ENCODE assay signal across 19 mouse cellular contexts in genomic region chr9:40424874-40425273, GRCm38 (mm10).
"Had no signal": no experiment of that assay in that cellular context is flagged by ENCODE, and none has a peak within 500 bp of the region (broad histone marks: within the 10 kb centered on the region; RNA-seq: fewer than 3 reads in every experiment).

No protein-coding gene starts in this region.

- H3K36me3 ChIP-seq: lung, embryonic 15.5 days; midbrain, embryonic 10.5 days; midbrain, embryonic 12.5 days; neural tube, embryonic 13.5 days; neural tube, embryonic 15.5 days had no signal

- H3K27ac ChIP-seq: lung, embryonic 15.5 days; midbrain, embryonic 10.5 days; midbrain, embryonic 12.5 days; neural tube, embryonic 13.5 days; neural tube, embryonic 15.5 days had no signal

- DNase-seq: liver, postnatal 0 days; lung, adult 2 months; lung, postnatal 14 days; lung, postnatal 36 days; midbrain, embryonic 14.5 days; retina, postnatal 1 day; right cerebral cortex, adult 18-20 months; right cerebral cortex, postnatal 25 days; right cerebral cortex, postnatal 4 days; spleen, adult 18-20 months; thymus, adult 18-20 months; thymus, postnatal 14 days; thymus, postnatal 36 days had no signal

- H3K4me3 ChIP-seq: lung, embryonic 15.5 days; midbrain, embryonic 10.5 days; midbrain, embryonic 12.5 days; myocyte; neural tube, embryonic 13.5 days; neural tube, embryonic 15.5 days had no signal
